Mouse (Mus musculus) adrenal gland, adult 8-10 months (tissue): ENCODE data around the gene Cpsf4l. TPM values are rescaled to one million over a fixed set of nuclear protein-coding genes. Genes with fewer than 3 reads are reported as not detected.

Source experiments
- DNase-seq: peaks from one replicate; pipeline ENCODE4 v3.0.0; 2022
- total RNA-seq, 4 experiments: library from RNA; stranded (reverse); gene quantifications; 2 replicates each; pipeline ENCODE4 v1.2.4; 2022

Cpsf4l gene
- total RNA-seq, 4 experiments from 2014 or later, result 0.43 to 1.00 (median 0.75) TPM

GRCm38 (mm10) chr11:113735151-113735550, 25.3 kb upstream of the Cpsf4l start:
- no peak for DNase-seq

GRCm38 (mm10) chr11:113733631-113734364, 24.0 kb upstream of the Cpsf4l start:
- DNase-seq, result peak; percentile 68

- DNase-seq, result no peak
Measured at GRCm38 (mm10) chr11:113731945-113732612, 22.3 kb upstream of the Cpsf4l start.

GRCm38 (mm10) chr11:113730879-113731278, 21.1 kb upstream of the Cpsf4l start:
- DNase-seq, result no peak

- DNase-seq, result peak; percentile 76
Measured at GRCm38 (mm10) chr11:113729917-113730316, 20.1 kb upstream of the Cpsf4l start.

- DNase-seq, result no peak
Measured at GRCm38 (mm10) chr11:113729239-113729638, 19.4 kb upstream of the Cpsf4l start.

GRCm38 (mm10) chr11:113727992-113728391, 18.2 kb upstream of the Cpsf4l start:
- DNase-seq, result no peak

- DNase-seq, result no peak
Measured at GRCm38 (mm10) chr11:113726994-113727888, 17.4 kb upstream of the Cpsf4l start.

GRCm38 (mm10) chr11:113725235-113726048, 15.6 kb upstream of the Cpsf4l start:
- DNase-seq, result no peak

GRCm38 (mm10) chr11:113722405-113723090, 12.7 kb upstream of the Cpsf4l start:
- no peak for DNase-seq

- DNase-seq, result no peak
Measured at GRCm38 (mm10) chr11:113717767-113718424, 8.1 kb upstream of the Cpsf4l start.

- DNase-seq, result no peak
Measured at GRCm38 (mm10) chr11:113716132-113716531, 6.3 kb upstream of the Cpsf4l start.

GRCm38 (mm10) chr11:113715078-113715674, 5.4 kb upstream of the Cpsf4l start:
- DNase-seq, result peak; percentile 69

- DNase-seq, result no peak
Measured at GRCm38 (mm10) chr11:113711061-113711460, 1.2 kb upstream of the Cpsf4l start.

GRCm38 (mm10) chr11:113710257-113710777, 500 bp upstream of the Cpsf4l start:
- no peak for DNase-seq

GRCm38 (mm10) chr11:113709272-113709671, 545 bp downstream of the Cpsf4l start:
- DNase-seq, result no peak

- DNase-seq, result no peak
Measured at GRCm38 (mm10) chr11:113708629-113709213, 1.1 kb downstream of the Cpsf4l start.

- no peak for DNase-seq
Measured at GRCm38 (mm10) chr11:113705966-113706652, 3.7 kb downstream of the Cpsf4l start.

- DNase-seq, result peak; percentile 67
Measured at GRCm38 (mm10) chr11:113703758-113704157, 6.1 kb downstream of the Cpsf4l start.
